Mouse (Mus musculus) kidney, adult 2 months (tissue): Measurements from ENCODE around the gene Lad1.

ENCODE experiments used
- CTCF ChIP-seq: fragments of 200-500 bp; conservative IDR thresholded peaks from 2 replicates; pipeline ENCODE4 v1.5.1; 2011; ENCODE audit warnings: low read depth, mild to moderate bottlenecking, control low read depth, low read length, moderate library complexity, mixed read lengths; ENCODE audit not compliant: insufficient read depth, insufficient read length
- POLR2A ChIP-seq: fragments of 200-500 bp; IDR thresholded peaks from one replicate; pipeline ENCODE4 v1.6.1; 2011; ENCODE audit warnings: low read depth, low read length, control low read depth

GRCm38 (mm10) chr1:135788708-135789107 is 29.7 kb upstream of the Lad1 start:
- TF ChIP-seq POLR2A (no peak), CTCF (peak; percentile 33; the same call in 1 of the 2 replicates)
